9 mouse cellular contexts compared by ENCODE assay signal in genomic region chr1:163725106-163725759, GRCm38 (mm10). TPM values are rescaled to one million over a fixed set of nuclear protein-coding genes. Genes with fewer than 3 reads are reported as not detected.
DNase-seq lines count a peak whose midpoint lies in the region; ATAC-seq lines count a peak whose summit lies in the region.
"Had no signal": no experiment of that assay in that cellular context is flagged by ENCODE, and none has a peak within 500 bp of the region (broad histone marks: within the 10 kb centered on the region; RNA-seq: fewer than 3 reads in every experiment).

Mettl11b (minus strand) TSS chr1:163725232.

- no peaks in the 10 kb centered on the region for H3K36me3 ChIP-seq in kidney, embryonic 16.5 days (ENCODE audit: insufficient read depth, low read length)
- no peaks in the 10 kb centered on the region for H3K36me3 ChIP-seq in forebrain, embryonic 13.5 days (ENCODE audit: poor library complexity, severe bottlenecking)
- H3K36me3 ChIP-seq in heart, embryonic 15.5 days: no peaks in the 10 kb centered on the region
- H3K36me3 ChIP-seq in midbrain, embryonic 12.5 days: no peaks in the 10 kb centered on the region
- H3K36me3 ChIP-seq: stomach, embryonic 15.5 days had no signal

- H3K4me3 ChIP-seq in kidney, embryonic 16.5 days (ENCODE audit: low read length): no peak within 1 kb of the TSS
- H3K4me3 ChIP-seq in forebrain, embryonic 13.5 days: peak within 1 kb of the TSS; percentile 20; the same call in 1 of the 2 replicates
- no peak within 1 kb of the TSS for H3K4me3 ChIP-seq in heart, embryonic 15.5 days
- H3K4me3 ChIP-seq in midbrain, embryonic 12.5 days: no peak within 1 kb of the TSS
- H3K4me3 ChIP-seq: stomach, embryonic 15.5 days had no signal

- no peak for DNase-seq in kidney, adult 11 months
- DNase-seq in spleen, postnatal 4 days (ENCODE audit: low spot score in 2 of 2): no peak
- no peak for DNase-seq in adrenal gland, adult (ENCODE audit: inconsistent age in 2 of 2, low spot score in 1 of 2)

- 47% methylated on average over 9 of the region's 9 CpGs for WGBS in kidney, embryonic 16.5 days
- 13% methylated on average over 9 of the region's 9 CpGs for WGBS in forebrain, embryonic 13.5 days
- 41% methylated on average over 9 of the region's 9 CpGs for WGBS in heart, embryonic 15.5 days
- 33% methylated on average over 9 of the region's 9 CpGs for WGBS in midbrain, embryonic 12.5 days

- no peaks in the 10 kb centered on the region for H3K9me3 ChIP-seq in kidney, embryonic 16.5 days (ENCODE audit: low read length)
- no peaks in the 10 kb centered on the region for H3K9me3 ChIP-seq in forebrain, embryonic 13.5 days (replicated peaks)
- no peaks in the 10 kb centered on the region for H3K9me3 ChIP-seq in heart, embryonic 15.5 days (replicated peaks)
- no peaks in the 10 kb centered on the region for H3K9me3 ChIP-seq in midbrain, embryonic 12.5 days
- H3K9me3 ChIP-seq: stomach, embryonic 15.5 days had no signal

- no peaks in the 10 kb centered on the region for H3K27me3 ChIP-seq in kidney, embryonic 16.5 days (ENCODE audit: insufficient read depth, low read length)
- H3K27me3 ChIP-seq in forebrain, embryonic 13.5 days: no peaks in the 10 kb centered on the region
- H3K27me3 ChIP-seq in heart, embryonic 15.5 days: no peaks in the 10 kb centered on the region
- H3K27me3 ChIP-seq in midbrain, embryonic 12.5 days: no peaks in the 10 kb centered on the region
- H3K27me3 ChIP-seq: stomach, embryonic 15.5 days had no signal

- H3K9ac ChIP-seq in kidney, embryonic 16.5 days (replicated peaks; ENCODE audit: low read length): no peak within 1 kb of the TSS
- H3K9ac ChIP-seq in forebrain, embryonic 13.5 days: peak within 1 kb of the TSS; percentile 43; the same call in 1 of the 2 replicates
- H3K9ac ChIP-seq in heart, embryonic 15.5 days: no peak within 1 kb of the TSS
- H3K9ac ChIP-seq in midbrain, embryonic 12.5 days (replicated peaks): no peak within 1 kb of the TSS
- H3K9ac ChIP-seq: stomach, embryonic 15.5 days had no signal

- no peak within 1 kb of the TSS for H3K27ac ChIP-seq in kidney, embryonic 16.5 days (ENCODE audit: low read length)
- 0 out of 2 replicates have a peak within 1 kb of the TSS, but pooled peaks have one; percentile 19 for H3K27ac ChIP-seq in forebrain, embryonic 13.5 days
- no peak within 1 kb of the TSS for H3K27ac ChIP-seq in heart, embryonic 15.5 days
- no peak within 1 kb of the TSS for H3K27ac ChIP-seq in midbrain, embryonic 12.5 days (replicated peaks)
- H3K27ac ChIP-seq: stomach, embryonic 15.5 days had no signal

- ATAC-seq in kidney, embryonic 16.5 days (ENCODE audit: low FRiP score, low TSS enrichment): 0 out of 2 replicates have a peak, but pooled peaks have one; percentile 61
- ATAC-seq in forebrain, embryonic 13.5 days: peak; percentile 95
- ATAC-seq in heart, embryonic 15.5 days (replicated peaks; ENCODE audit: insufficient number of reproducible peaks, insufficient read depth, low FRiP score, low read depth): no peak
- ATAC-seq in midbrain, embryonic 12.5 days (ENCODE audit: low FRiP score, low read depth): peak; percentile 85
- no peak for ATAC-seq in inflammation-experienced regulatory T-cells, adult 6 months

- H3K4me1 ChIP-seq in kidney, embryonic 16.5 days (ENCODE audit: insufficient read depth, low read length): no peaks in the 10 kb centered on the region
- H3K4me1 ChIP-seq in forebrain, embryonic 13.5 days: peaks cover 15% of the 10 kb centered on the region
- peaks cover 4% of the 10 kb centered on the region for H3K4me1 ChIP-seq in heart, embryonic 15.5 days (replicated peaks)
- H3K4me1 ChIP-seq in midbrain, embryonic 12.5 days: peaks cover 9% of the 10 kb centered on the region
- H3K4me1 ChIP-seq: stomach, embryonic 15.5 days had no signal

- 0 out of 2 replicates have a peak within 1 kb of the TSS, but pooled peaks have one; percentile 19 for H3K4me2 ChIP-seq in kidney, embryonic 16.5 days (replicated peaks; ENCODE audit: low read depth, low read length)
- H3K4me2 ChIP-seq in forebrain, embryonic 13.5 days: peak within 1 kb of the TSS; percentile 55
- peak within 1 kb of the TSS; percentile 36 for H3K4me2 ChIP-seq in heart, embryonic 15.5 days
- peak within 1 kb of the TSS; percentile 38 for H3K4me2 ChIP-seq in midbrain, embryonic 12.5 days (replicated peaks)
- H3K4me2 ChIP-seq: stomach, embryonic 15.5 days had no signal

RNA-seq across cellular contexts. Expression of gene Mettl11b, which starts in this region (rescaled TPM):
- 0.13 and 0.25 TPM in 2 replicates for polyA plus RNA-seq in kidney, embryonic 16.5 days (2015; fragmentation: Nextera tagmentation; extraction: Ambion mirVana)
- 0.70 and 0.98 TPM in 2 replicates for polyA plus RNA-seq in forebrain, embryonic 13.5 days (2015; fragmentation: Nextera tagmentation; extraction: Ambion mirVana)
- polyA plus RNA-seq in heart, embryonic 15.5 days (2015; fragmentation: Nextera tagmentation; extraction: Ambion mirVana): 0.06 and 0.28 TPM in 2 replicates
- polyA plus RNA-seq in midbrain, embryonic 12.5 days (2016; fragmentation: Nextera tagmentation; extraction: Ambion mirVana): 0.17 and 0.42 TPM in 2 replicates
- not detected for polyA plus RNA-seq in inflammation-experienced regulatory T-cells, adult 6 months (2017; shearing (Covaris generic))

Comparison
In these comparisons a context has a peak if more than half of its experiments do, and no peak if none do; other contexts are left out.
1. Peak in ATAC-seq and H3K4me2 ChIP-seq in kidney, embryonic 16.5 days; RNA of the gene not detected or under 1 TPM.
2. Peak in ATAC-seq, H3K4me3 ChIP-seq, H3K27ac ChIP-seq, H3K9ac ChIP-seq and H3K4me2 ChIP-seq in forebrain, embryonic 13.5 days; RNA of the gene not detected or under 1 TPM.
3. Peak in ATAC-seq and H3K4me2 ChIP-seq in midbrain, embryonic 12.5 days; RNA of the gene not detected or under 1 TPM.